17 mouse cellular contexts compared by ENCODE assay signal in the genomic region with DNA sequence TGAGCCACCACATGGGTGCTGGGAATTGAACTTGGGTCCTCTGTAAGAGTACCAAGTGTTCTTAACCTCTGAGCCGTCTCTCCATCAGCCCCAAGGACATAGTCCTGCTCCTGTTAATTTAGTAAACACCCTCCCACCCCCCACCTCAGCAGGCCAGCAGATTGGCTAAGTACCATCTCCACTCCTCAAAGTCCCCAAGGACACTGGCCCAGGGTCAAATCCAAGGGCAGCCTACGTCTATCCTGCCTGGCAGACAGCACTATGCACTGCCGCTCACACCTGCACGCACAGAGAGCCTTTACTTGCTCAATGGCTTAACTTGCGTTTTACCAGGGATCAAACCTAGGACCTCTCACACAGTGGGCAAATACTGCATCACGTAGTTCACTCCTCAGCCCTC. TPM values are rescaled to one million over a fixed set of nuclear protein-coding genes. Genes with fewer than 3 reads are reported as not detected.
DNase-seq lines count a peak whose midpoint lies in the region.
"Had no signal": no experiment of that assay in that cellular context is flagged by ENCODE, and none has a peak within 500 bp of the region (broad histone marks: within the 10 kb centered on the region; RNA-seq: fewer than 3 reads in every experiment).

No protein-coding gene starts in this region.

- DNase-seq in adrenal gland, adult 2 months: peak; percentile 53
- no peak for DNase-seq in adrenal gland, postnatal 4 days (ENCODE audit: low spot score in 2 of 2)
- peak; percentile 25 for DNase-seq in ovary, adult 18-20 months (ENCODE audit: low spot score)
- DNase-seq in ovary, postnatal 14 days (ENCODE audit: low spot score): no peak
- peak; percentile 36 for DNase-seq in R1 (ENCODE audit: low read depth, low spot score)
- DNase-seq in adrenal gland, postnatal 36 days: peak; percentile 53 to 62
- DNase-seq in testis, postnatal 14 days (ENCODE audit: low spot score): no peak
- no peak for DNase-seq in heart, adult 9 months (ENCODE audit: low spot score in 2 of 2)
- DNase-seq: cerebellum, adult 18-20 months; cerebellum, adult 9-11 months; cerebellum, postnatal 36 days; forebrain, postnatal 0 days; gastrocnemius, adult 2 months; gastrocnemius, postnatal 25 days; heart, postnatal 36 days had no signal

RNA-seq across cellular contexts. Expression of gene Slc29a3, which starts 9.7 kb away (rescaled TPM):
- 10 to 100 TPM; 37.9 to 49.2 TPM for total RNA-seq in adrenal gland, adult 2 months (2021)
- polyA plus RNA-seq in adrenal gland, adult 2 months (2012; rRNA removed): 17.9 and 26.7 TPM in 2 replicates
- 10 to 100 TPM; 26.7 to 32.3 TPM for total RNA-seq in adrenal gland, postnatal 4 days (2021)
- 10 to 100 TPM; 28.8 to 38.7 TPM for total RNA-seq in adrenal gland, postnatal 36 days (2021)

RNA-seq across cellular contexts. Expression of gene Cdh23, which starts 46.7 kb away (rescaled TPM):
- total RNA-seq in adrenal gland, adult 2 months (2021): 1 to 10 TPM in 1 of 2 experiments, under 1 TPM in 1; 0.90 to 1.1 TPM
- 1.4 and 2.1 TPM in 2 replicates for polyA plus RNA-seq in adrenal gland, adult 2 months (2012; rRNA removed)
- total RNA-seq in adrenal gland, postnatal 4 days (2021): 1 to 10 TPM; 1.5 to 2.2 TPM
- 1 to 10 TPM in 1 of 2 experiments, under 1 TPM in 1; 0.79 to 2.0 TPM for total RNA-seq in adrenal gland, postnatal 36 days (2021)
- total RNA-seq: granulocyte monocyte progenitor cell, adult 5-6 weeks had no signal
- polyA plus RNA-seq: G1E had no signal

Comparison
In these comparisons a context has a peak if more than half of its experiments do, and no peak if none do; other contexts are left out.
1. DNase-seq: peak in adrenal gland, adult 2 months (single experiment), ovary, adult 18-20 months (single experiment), R1 (single experiment) and adrenal gland, postnatal 36 days (2 of 2); none in adrenal gland, postnatal 4 days (0 of 2), ovary, postnatal 14 days (single experiment), testis, postnatal 14 days (single experiment) and heart, adult 9 months (0 of 2).